Mouse (Mus musculus) olfactory bulb, adult 2 months (tissue): ENCODE results near the gene Ttc21a.

Experiments
- CTCF ChIP-seq: fragments of 200-500 bp; IDR thresholded peaks from 2 replicates; pipeline ENCODE4 v1.5.1; 2012; ENCODE audit warnings: low read depth, mild to moderate bottlenecking, low read length, moderate library complexity; ENCODE audit not compliant: insufficient read depth
- POLR2A ChIP-seq: fragments of 200-500 bp; IDR thresholded peaks from 2 replicates; pipeline ENCODE4 v1.6.1; 2012; ENCODE audit warnings: mild to moderate bottlenecking, low read depth, low read length, moderate library complexity; ENCODE audit not compliant: insufficient read depth

GRCm38 (mm10) chr9:119998776-119999175 lies 61.4 kb downstream of the Ttc21a start:
- TF ChIP-seq CTCF (no peak), POLR2A (no peak)
